Mouse (Mus musculus): Measurements from ENCODE around the gene Olfr798. TPM values are rescaled to one million over a fixed set of nuclear protein-coding genes. Genes with fewer than 3 reads are reported as not detected.

Olfr798 gene
- polyA plus RNA-seq, 1 experiment from 2014 or later = not detected

Small RNA genes lying within 50 kb of the gene (microRNA-seq; reads per million reads assigned to microRNA genes)
- gene Gm23252 = not detected

Other genes with a start within 250 kb of the Olfr798 start
- gene Olfr784, start 243.9 kb downstream of the Olfr798 start, polyA plus RNA-seq (2014; fragmentation: Nextera tagmentation; extraction: Ambion mirVana) = 0.09 and 0.10 TPM in 2 replicates
- not detected in 2 replicates for gene Olfr785, start 222.5 kb downstream of the Olfr798 start, polyA plus RNA-seq (2014; fragmentation: Nextera tagmentation; extraction: Ambion mirVana)
- not detected in 2 replicates for gene Olfr786, start 200.6 kb downstream of the Olfr798 start, polyA plus RNA-seq (2014; fragmentation: Nextera tagmentation; extraction: Ambion mirVana)
- not detected in 2 replicates for gene Olfr787, start 166.1 kb downstream of the Olfr798 start, polyA plus RNA-seq (2014; fragmentation: Nextera tagmentation; extraction: Ambion mirVana)
- gene Olfr788, start 156.9 kb downstream of the Olfr798 start, polyA plus RNA-seq (2014; fragmentation: Nextera tagmentation; extraction: Ambion mirVana) = not detected in 2 replicates
- not detected in 2 replicates for gene Olfr789, start 143.2 kb downstream of the Olfr798 start, polyA plus RNA-seq (2014; fragmentation: Nextera tagmentation; extraction: Ambion mirVana)
- not detected in 2 replicates for gene Olfr790, start 129.4 kb downstream of the Olfr798 start, polyA plus RNA-seq (2014; fragmentation: Nextera tagmentation; extraction: Ambion mirVana)
- not detected in 2 replicates for gene Olfr791, start 106.1 kb downstream of the Olfr798 start, polyA plus RNA-seq (2014; fragmentation: Nextera tagmentation; extraction: Ambion mirVana)
- not detected in 2 replicates for gene Olfr792, start 88.8 kb downstream of the Olfr798 start, polyA plus RNA-seq (2014; fragmentation: Nextera tagmentation; extraction: Ambion mirVana)
- gene Olfr794, start 60.3 kb downstream of the Olfr798 start, polyA plus RNA-seq (2014; fragmentation: Nextera tagmentation; extraction: Ambion mirVana) = not detected in 2 replicates
- gene Olfr796, start 15.4 kb downstream of the Olfr798 start, polyA plus RNA-seq (2014; fragmentation: Nextera tagmentation; extraction: Ambion mirVana) = not detected in 2 replicates
- gene Olfr799, start 9.6 kb upstream of the Olfr798 start, polyA plus RNA-seq (2014; fragmentation: Nextera tagmentation; extraction: Ambion mirVana) = not detected in 2 replicates
- not detected in 2 replicates for gene Olfr800, start 29.8 kb upstream of the Olfr798 start, polyA plus RNA-seq (2014; fragmentation: Nextera tagmentation; extraction: Ambion mirVana)
- gene Olfr801, start 45.9 kb upstream of the Olfr798 start, polyA plus RNA-seq (2014; fragmentation: Nextera tagmentation; extraction: Ambion mirVana) = not detected in 2 replicates
- 0.05 TPM in 1 of 2 replicates, not detected in the other for gene Olfr802, start 60.2 kb upstream of the Olfr798 start, polyA plus RNA-seq (2014; fragmentation: Nextera tagmentation; extraction: Ambion mirVana)
- not detected in 2 replicates for gene Olfr803, start 66.4 kb upstream of the Olfr798 start, polyA plus RNA-seq (2014; fragmentation: Nextera tagmentation; extraction: Ambion mirVana)
- not detected in 2 replicates for gene Olfr804, start 75.3 kb upstream of the Olfr798 start, polyA plus RNA-seq (2014; fragmentation: Nextera tagmentation; extraction: Ambion mirVana)
- not detected in 2 replicates for gene Olfr805, start 101.4 kb upstream of the Olfr798 start, polyA plus RNA-seq (2014; fragmentation: Nextera tagmentation; extraction: Ambion mirVana)
- not detected in 2 replicates for gene Olfr806, start 114.0 kb upstream of the Olfr798 start, polyA plus RNA-seq (2014; fragmentation: Nextera tagmentation; extraction: Ambion mirVana)
- gene Olfr807, start 129.9 kb upstream of the Olfr798 start, polyA plus RNA-seq (2014; fragmentation: Nextera tagmentation; extraction: Ambion mirVana) = not detected in 2 replicates
- gene Olfr808, start 137.5 kb upstream of the Olfr798 start, polyA plus RNA-seq (2014; fragmentation: Nextera tagmentation; extraction: Ambion mirVana) = not detected in 2 replicates
- not detected in 2 replicates for gene Olfr809, start 146.7 kb upstream of the Olfr798 start, polyA plus RNA-seq (2014; fragmentation: Nextera tagmentation; extraction: Ambion mirVana)
- gene Olfr810, start 167.0 kb upstream of the Olfr798 start, polyA plus RNA-seq (2014; fragmentation: Nextera tagmentation; extraction: Ambion mirVana) = not detected in 2 replicates
- not detected in 2 replicates for gene Olfr811, start 176.5 kb upstream of the Olfr798 start, polyA plus RNA-seq (2014; fragmentation: Nextera tagmentation; extraction: Ambion mirVana)
- gene Olfr812, start 218.2 kb upstream of the Olfr798 start, polyA plus RNA-seq (2014; fragmentation: Nextera tagmentation; extraction: Ambion mirVana) = not detected in 2 replicates
- gene Olfr813, start 227.4 kb upstream of the Olfr798 start, polyA plus RNA-seq (2014; fragmentation: Nextera tagmentation; extraction: Ambion mirVana) = not detected in 2 replicates

Data from hindbrain, embryonic 14.5 days (tissue).